Mouse (Mus musculus) layer of hippocampus, postnatal 10 days (tissue): ENCODE results near the gene 6430548M08Rik. TPM values are rescaled to one million over a fixed set of nuclear protein-coding genes. Genes with fewer than 3 reads are reported as not detected.

Source experiments
- DNase-seq, 2 experiments: peaks; one replicate each; pipeline ENCODE4 v3.0.0; 2021; ENCODE audit warnings: low spot score in 2 of 2
- long read RNA-seq: library from polyadenylated mRNA; stranded (forward); transcript quantifications from one replicate; pipeline ENCODE4 v2.0.0, GENCODE M21; 2023
- total RNA-seq, 2 experiments: library from RNA; stranded (reverse); gene quantifications; 2 replicates each; pipeline ENCODE4 v1.2.3; 2021

The 6430548M08Rik gene
- 10 to 100 TPM; 76.5 to 86.8 TPM for total RNA-seq
- long read RNA-seq, full-length matches to known transcripts, result 19 of 38 reads
- long read RNA-seq, partial matches to known transcripts, result 10 of 38 reads
- long read RNA-seq, other reads (novel, unspliced or antisense), result 9 of 38 reads

DNA sequence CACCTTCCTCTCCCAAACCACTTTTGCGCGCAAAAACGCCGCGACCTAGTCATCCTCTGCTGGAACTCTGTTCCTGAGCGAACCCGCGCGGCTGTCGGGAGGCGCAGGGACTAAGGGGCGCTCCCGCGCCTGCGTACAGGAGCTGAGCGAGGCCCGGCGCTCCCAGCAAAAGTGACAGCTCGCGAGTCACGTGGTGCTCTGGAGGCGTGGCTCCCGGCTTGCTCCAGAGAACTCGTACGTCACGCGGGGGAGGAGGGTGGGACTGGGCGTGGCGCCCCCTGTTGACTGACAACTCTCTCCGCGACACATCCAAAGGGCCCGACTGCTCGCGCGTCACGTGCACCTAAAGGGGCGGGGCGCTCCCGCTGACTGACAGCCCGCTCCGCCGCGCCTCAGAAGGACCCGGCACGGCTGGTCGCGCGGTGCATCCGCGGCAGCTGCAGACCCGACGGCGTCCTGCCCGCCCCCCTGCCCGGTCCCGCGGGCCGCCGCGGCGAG lies at the start of gene 6430548M08Rik:
Gene 6430548M08Rik (plus strand): TSS at position 395 of the 498 bp plus-strand sequence.
- peak; percentile 99 to 100 for DNase-seq

DNA sequence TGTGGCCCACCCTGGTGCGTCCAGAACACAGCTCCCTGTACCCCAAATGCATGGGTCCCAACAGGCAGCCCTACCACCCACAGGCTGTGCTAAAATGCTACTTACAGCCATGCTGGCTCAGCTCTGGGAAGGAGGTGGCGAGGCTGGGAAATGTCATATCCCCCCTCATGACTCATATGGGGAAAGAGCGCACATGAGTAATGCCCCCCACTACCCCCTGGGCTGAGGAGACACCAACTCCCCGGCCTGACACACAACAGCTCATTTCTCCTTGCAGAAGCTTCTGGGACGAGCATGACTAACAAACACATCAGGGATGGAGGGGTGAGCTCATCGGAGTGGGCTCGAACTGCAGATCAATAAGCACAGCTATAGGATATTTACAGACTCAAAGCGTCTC lies 48.3 kb upstream of the 6430548M08Rik start:
- DNase-seq, result no peak

DNA sequence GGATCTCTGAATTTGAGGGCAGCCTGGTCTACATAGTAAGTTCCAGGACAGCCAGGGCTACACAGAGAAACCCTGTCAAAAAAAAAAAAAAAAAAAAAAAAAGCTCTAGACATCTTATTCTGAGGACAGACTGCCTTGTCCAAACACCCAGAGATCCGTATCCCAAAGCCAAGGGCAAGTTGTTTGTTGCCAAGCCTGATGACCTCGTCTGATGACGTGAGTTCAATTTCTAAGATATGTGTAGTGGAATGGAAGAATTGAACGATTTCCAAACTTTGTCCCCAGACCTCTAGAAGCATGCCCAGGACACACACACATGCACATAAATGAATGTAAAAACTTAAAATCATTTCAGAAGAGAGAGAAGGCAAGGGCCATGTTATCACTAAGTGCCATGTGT lies 47.7 kb upstream of the 6430548M08Rik start:
- no peak for DNase-seq

DNA sequence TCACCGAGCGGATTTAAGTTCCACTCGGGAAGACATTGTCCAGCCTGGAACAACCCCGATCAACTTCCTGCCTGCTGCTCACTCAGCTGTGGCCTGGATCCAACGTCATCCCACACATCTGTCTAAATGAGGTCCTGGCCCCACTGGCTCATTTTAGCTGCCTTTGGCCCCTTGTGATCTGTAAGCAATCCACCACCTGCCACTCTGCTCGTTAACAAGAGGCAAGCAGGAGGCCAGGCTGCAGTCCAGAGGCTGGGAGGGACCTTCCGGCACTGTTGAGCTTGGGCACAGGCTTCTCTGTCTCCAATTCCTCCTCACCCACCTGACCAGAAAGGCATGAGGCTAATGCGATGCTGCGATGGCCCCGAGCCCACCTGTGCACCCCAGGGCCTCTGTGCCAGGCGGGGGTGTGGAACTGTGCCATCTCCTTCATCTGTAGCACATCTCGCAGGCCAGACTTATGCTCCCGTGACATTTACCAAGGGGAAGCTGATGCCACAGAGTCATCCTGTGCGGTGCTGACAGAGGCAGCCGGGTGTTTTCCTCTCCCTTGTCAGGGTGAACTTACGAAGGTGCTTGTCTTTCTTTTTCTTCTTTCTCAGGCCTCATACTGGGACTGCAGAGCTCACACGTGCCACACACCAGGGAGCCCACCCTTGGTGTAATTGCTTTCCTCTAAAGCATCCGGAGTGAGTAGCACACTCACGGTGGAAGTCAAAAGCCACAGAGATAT lies 45.9 kb upstream of the 6430548M08Rik start:
- no peak for DNase-seq

DNA sequence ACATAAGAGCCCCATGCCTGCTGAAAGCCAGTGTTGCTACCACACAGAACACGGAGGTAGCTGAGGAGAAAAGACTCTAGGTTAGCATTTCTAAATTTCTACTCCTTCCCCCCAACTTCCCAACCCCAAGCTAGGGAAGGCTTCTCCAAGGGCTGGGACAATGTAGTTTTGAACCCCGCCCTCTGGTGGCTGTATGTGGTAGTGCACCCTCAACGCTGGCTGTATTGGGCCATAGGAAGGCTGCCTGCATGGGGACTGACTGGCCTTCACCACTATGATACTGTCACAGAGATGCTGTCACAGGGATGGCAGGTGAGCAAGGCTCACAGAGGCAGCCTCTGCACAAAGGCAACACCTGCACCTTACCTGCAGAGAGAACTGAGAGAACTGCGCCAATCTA lies 42.3 kb upstream of the 6430548M08Rik start:
- peak; percentile 88 to 91 for DNase-seq

DNA sequence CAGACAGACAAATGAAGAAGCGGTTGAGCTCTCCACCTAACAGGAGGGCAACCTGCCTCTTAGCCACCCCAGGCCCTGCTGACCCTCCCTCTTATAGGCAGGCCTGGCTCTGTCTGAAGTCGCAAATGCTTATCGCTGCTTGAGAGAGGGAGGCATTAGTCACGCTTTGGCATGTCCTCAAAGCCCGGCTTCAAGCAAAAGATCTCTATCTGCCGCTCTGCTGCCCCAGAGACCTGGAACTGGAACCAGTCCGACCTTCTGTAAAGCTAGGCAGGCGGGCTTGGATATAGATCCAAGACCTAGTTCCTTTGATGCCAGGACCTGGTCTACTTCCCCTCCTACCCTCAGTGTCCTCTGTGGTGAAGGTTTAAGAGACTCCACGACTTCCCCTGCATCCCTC lies 41.7 kb upstream of the 6430548M08Rik start:
- DNase-seq, result no peak

DNA sequence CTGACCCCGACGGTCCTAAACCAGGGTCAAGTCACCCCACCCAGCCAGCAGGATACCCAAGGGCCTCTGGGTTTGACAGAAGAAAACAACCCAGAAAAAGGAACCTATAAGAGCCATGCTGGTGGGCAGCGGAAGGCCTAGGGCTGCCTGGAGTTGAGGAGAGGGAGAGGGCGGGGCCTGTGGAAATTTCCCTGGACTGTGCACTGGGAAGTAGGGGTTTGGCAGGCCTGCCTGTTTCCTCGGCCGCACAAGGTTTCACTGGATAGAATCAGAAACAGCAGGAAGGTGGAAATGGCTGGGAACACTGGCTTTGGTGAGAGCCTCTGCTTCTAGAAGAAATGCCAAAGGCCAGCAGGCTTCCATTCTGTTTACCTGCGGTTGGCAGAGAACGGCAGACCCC lies 41.1 kb upstream of the 6430548M08Rik start:
- no peak for DNase-seq

DNA sequence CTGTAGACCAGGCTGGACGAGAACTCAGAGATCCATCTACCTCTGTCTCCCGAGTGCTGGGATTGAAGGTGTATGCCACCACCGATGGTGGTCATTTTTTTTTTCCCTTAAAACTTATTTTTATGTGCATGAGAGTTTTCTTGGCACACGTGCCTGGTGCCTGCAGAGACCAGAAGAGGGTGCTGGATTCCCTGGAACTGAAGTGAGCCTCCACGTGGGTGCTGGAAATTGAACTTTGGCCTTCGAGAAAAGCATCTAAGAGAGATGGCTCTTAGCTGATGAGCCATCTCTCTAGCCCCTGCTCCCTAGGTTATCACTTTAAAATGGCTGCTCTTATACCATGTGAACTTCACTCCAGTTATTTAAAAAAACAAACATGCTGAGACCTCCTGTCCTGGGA lies 39.4 kb upstream of the 6430548M08Rik start:
- no peak for DNase-seq

DNA sequence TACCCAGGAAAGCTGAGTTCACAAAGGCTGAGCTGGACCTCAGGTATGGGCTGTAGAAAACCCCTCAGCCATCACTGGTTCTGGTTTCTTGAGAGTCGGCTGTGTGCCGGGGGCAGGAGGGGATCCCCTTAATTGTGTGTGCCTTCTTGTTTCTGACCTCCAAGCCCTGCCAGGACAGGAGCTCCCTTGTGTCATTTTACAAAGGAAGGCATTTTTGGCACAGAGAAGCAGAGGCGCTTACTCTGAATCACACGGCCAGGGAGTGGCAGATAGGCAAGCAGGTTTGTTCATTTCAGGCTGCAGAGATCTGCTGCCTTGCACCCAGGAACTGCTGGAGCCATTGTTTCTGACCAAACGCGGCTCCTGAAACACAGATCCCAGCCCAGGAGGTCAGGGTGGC lies 38.6 kb upstream of the 6430548M08Rik start:
- no peak for DNase-seq

DNA sequence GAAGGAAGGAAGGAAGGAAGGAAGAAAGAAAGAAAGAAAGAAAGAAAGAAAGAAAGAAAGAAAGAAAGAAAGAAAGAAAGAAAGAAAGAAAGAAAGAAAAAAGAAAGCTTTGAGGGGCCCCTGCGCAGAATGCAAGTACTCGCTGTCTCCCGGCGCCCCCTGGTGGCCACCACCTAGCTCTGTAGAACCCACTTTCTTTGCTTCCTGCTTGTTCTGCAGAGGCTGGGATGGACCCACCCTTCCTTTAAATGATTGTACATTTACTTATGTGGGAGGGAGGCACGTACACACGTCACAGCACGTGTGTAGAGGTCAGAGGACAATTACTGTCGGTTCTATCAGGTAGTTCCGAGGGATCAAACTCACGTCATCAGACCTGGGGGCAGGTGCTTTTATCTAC lies 35.9 kb upstream of the 6430548M08Rik start:
- peak; percentile 75 to 86 for DNase-seq

DNA sequence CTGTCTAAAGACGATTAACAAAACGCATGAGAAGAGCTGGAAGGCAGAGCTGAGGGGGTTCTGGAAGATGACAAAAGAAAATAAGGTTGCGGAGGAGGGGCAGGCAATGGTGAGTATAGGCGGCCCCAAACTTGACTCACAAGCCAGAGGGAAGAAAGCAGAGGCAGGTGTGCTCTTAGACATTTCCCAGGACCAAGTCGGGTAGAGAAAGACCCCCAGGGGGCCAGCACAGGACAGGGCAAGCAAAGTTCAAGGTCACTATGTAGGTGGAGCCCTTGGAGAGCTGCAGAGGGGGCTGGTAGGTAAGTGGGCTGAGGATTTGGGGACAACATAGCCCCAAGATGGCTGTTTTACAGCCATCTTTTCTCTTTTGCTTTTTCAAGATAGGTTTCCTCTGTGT lies 34.6 kb upstream of the 6430548M08Rik start:
- no peak for DNase-seq

DNA sequence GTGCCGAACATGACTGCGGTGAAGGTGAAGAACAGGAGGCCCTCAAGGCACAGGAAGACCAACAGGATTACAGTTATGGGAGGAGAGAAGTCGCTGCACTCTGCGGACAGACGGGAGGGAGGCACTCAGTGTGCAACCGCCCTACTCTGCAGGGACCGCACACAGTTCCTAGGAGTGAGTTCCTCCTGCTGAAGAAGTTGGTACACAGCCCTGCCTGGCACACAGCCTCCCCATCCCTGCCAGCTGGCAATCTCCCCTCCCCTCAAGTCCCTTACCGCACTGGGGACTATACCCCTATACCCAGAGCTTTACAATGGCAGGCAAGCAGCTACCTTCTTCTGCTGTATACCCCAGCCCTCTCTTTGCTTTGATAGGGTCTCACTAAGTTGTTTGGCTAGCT lies 30.7 kb upstream of the 6430548M08Rik start:
- peak; percentile 45 to 59 for DNase-seq

DNA sequence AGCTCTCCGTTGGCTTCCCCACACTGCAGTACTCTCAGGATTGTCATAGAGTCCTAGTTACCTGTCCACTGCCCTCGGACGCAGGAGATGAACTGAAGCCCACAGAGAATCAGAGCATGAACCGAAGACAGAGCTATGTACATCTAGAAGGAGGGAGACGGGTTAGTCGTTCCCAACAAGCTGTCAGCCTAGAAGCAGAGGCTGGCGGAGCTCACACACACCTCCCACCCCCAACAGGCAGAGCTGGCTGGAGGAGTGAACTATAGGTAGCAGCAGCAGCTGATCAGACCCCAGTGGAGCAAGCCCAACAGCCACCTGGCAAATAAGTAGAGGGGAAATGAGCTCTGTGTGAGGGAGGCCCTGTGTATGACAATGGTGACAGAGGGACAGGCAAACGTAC lies 29.2 kb upstream of the 6430548M08Rik start:
- DNase-seq, result no peak

DNA sequence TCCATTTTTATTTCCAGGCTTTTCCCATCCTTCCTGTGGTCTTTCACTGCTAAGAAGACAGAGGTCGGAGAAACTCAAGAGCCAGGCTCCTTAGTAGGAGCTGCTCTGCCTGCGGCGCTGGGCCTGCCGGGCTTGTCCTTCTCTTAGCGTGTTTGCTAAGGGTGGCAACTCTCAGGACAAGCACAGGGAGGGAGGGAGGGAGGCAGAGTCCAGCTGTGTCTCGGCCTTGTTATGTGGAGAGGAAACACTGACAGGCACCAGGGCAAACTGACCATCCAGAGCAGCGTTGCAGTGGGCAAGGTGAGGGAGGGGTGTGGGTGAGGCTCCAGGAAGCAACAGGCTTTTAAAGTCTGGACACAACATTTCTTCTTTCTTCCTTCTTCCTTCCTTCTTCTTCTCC lies 24.4 kb upstream of the 6430548M08Rik start:
- no peak for DNase-seq

DNA sequence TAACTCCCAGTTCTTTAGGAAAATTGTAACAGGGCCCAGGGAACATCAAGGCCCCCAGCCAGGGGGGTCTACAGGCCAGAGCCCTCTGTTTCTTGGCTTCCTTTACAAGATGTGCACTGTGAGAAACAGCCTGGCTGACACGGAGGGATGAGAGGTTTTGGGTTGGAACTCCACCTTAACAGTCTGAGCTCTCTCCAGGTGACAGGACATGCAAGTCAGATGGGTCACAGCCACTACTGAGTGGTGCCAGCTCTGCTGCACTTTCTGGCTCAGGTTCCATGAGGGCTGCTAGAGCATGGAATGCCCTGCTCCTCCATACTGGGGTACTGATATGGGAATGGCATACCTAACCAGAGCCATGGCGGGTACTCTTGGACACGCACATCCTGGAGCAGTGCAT lies 22.9 kb upstream of the 6430548M08Rik start:
- no peak for DNase-seq

DNA sequence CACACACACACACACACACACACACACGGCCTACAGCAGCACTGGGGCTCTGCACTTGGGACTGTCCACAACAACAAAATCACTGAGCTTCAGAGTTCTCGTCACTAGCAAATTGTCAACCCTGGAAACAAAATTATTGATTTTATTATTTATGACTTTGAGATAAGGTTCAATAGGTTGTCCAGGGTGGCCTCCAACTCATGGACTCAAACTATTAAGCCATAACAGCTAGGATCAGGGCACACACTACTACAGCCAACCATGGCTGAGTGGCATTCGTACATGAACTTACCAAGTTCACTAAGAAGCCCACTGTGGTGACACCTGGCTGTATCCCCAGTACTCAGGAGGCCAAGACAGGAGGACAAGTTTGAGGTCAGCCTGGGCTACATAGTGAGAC lies 20.8 kb upstream of the 6430548M08Rik start:
- no peak for DNase-seq

DNA sequence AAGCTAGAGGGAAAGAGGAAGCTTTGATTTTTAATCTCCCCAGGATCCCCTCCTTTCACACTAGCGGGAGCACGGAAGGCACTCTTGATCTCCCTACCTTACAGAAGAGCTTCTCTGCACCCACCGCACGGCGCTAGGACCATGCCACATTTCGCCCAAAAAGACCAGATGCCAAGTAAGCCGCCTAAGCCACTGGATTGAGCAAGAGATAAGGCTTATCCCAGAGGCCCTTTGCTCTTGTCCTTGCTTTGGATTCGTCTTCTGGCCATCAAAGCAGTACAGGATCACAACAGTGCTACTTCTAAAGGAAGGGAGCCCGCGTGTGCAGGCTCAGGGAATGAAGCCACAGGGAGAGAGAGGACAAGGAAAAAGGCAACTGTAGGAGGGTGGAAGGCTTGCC lies 19.2 kb upstream of the 6430548M08Rik start:
- no peak for DNase-seq

DNA sequence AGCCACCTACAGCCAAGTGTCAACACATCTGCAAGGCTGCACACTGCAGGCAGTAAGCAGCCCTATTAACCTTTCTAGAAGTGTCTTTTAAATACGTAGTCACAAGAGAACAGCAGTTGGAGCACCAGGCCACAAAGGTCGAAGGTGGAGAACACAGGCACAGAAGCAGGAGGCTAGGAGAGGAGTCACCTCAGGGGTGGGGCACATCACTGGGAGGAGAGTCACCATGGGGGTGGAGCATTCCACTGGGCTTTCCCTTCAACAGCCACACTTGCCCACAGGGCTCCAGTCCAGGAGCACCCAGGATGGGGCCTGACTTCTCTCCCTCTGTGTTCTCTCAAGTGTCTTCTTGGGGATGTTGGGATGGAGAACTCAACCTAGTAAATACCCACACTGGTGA lies 17.5 kb upstream of the 6430548M08Rik start:
- DNase-seq, result no peak

DNA sequence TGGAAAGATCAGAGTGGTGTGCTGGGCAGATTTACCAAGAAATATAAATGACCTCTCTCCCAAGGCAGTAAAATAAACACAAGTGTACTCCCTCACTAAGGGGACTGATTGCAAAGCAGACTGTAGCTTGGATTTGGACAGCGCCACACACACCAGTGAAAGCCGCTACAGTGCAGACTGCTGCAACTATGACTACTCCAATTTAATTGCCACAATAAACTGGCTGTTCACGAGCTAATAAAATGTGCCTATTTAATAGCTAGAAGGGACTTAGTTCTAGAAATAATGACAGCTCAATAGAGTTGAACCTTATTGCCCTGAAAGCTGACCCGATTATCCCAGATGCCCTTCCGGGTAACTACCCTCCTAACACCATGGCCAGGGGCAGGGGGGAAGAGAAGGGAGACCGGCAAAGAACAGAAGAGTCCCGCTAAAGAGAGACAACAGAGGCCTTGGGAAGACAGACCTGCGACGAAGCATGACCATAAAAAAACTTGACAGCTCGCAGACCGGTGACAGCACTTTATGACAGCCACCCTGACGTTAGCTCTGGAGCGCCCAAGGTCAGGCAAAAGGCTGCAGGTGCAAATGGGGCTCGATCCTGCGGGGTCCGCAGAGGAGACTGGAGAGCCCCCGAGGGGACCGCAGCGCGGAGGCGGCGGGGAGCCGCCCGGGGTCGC lies 13.4 kb upstream of the 6430548M08Rik start:
- DNase-seq, result peak; percentile 15 to 32

DNA sequence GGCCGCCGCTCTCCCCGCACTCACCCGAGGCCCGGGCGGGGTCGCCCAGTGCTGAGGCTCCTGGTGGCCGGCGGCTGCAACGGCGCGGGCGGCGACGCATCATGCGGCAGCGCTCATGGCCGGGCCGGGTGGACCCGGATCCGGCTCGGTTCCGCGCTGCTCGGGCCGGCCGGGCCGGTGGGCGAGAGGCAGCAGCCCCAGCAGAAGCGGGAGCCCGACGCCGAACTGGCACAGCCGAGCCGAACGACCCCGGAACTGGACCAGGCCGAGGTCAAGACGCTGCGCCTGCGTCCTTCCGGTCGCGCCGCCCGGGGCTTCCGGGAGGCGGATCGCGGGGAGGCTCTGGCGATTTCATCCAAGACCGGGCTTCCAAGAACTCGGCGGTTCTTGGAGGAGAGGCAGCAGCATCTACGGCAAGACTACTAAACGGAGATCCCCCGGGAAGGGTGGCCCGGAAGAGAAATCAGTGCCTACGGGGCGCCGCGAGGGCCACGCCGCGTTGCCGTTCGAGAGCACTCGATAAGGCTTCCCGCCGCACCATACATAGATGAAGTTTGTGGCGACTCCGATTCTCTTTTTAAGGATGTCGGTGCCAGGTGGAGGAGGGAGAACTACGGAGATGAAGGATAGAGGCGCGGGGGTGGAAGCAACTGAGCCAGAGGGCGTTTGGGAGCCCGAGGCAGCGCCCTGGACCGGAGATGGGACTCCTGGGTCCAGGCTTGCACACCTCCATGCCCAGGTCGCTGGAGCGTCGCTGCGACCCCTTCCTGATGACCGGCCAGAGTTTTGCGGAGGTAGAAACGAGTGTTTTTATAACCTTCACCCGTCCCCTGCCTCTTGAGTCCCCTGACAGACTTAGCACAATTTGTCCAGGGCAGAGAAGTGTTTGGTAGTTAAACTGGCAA lies 12.6 kb upstream of the 6430548M08Rik start, which contains the start of gene Zdhhc7:
Gene Zdhhc7 (minus strand): TSS at position 415 of the 905 bp plus-strand sequence.
- DNase-seq, result peak; percentile 83 to 85

DNA sequence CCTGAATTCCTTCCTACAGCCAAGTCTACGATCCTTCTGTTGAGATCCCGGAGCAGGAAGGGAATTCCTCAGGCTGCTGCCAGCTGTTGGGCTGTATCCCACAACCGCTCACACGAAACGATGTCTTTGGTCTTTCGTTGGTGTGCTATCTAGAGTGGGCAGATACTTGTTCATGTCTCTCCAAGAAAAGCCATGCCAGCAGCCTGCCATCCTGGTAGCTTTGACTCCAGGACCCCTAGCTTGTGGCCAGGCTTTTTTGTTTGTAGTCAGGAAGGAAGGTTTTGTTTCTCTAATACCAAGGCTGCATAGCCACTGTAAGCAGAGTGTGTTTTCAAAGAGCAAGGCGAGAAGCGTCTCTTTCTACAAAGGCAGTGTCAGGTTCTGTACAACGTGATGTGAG lies 10.0 kb upstream of the 6430548M08Rik start:
- no peak for DNase-seq
